Mouse (Mus musculus) kidney, adult 2 months (tissue): ENCODE data around the gene Mlx. TPM values are rescaled to one million over a fixed set of nuclear protein-coding genes. Genes with fewer than 3 reads are reported as not detected.
A peak's percentile ranks its signal among the peaks of the same experiment; 100 is the strongest.

Experiments used
- DNase-seq: peaks from one replicate; pipeline ENCODE4 v3.0.0; 2021
- H3K27ac ChIP-seq: fragments of 200-500 bp; 2 replicates; pipeline ENCODE4 v1.5.1; 2012; ENCODE audit warnings: low read depth, low read length, control low read depth, inconsistent platforms; ENCODE audit not compliant: insufficient read depth
- H3K27me3 ChIP-seq: fragments of 200-500 bp; replicated peaks from 2 replicates; pipeline ENCODE4 v1.6.1; 2012; ENCODE audit warnings: mild to moderate bottlenecking, moderate library complexity, low read length, inconsistent platforms; ENCODE audit not compliant: control insufficient read depth, insufficient read depth
- H3K36me3 ChIP-seq: fragments of 200-500 bp; 2 replicates; pipeline ENCODE4 v1.6.1; 2012; ENCODE audit warnings: mild to moderate bottlenecking, moderate library complexity, low read length, inconsistent platforms; ENCODE audit not compliant: control insufficient read depth, insufficient read depth
- H3K4me1 ChIP-seq: fragments of 200-500 bp; 2 replicates; pipeline ENCODE4 v1.6.1; 2011; ENCODE audit warnings: low read length; ENCODE audit not compliant: control insufficient read depth, insufficient read depth
- H3K4me3 ChIP-seq: fragments of 200-500 bp; 2 replicates; pipeline ENCODE4 v1.5.1; 2011; ENCODE audit warnings: mild to moderate bottlenecking, low read depth, low read length, control low read depth; ENCODE audit not compliant: insufficient read depth
- CTCF ChIP-seq: fragments of 200-500 bp; conservative IDR thresholded peaks from 2 replicates; pipeline ENCODE4 v1.5.1; 2011; ENCODE audit warnings: low read depth, mild to moderate bottlenecking, control low read depth, low read length, moderate library complexity, mixed read lengths; ENCODE audit not compliant: insufficient read depth, insufficient read length
- POLR2A ChIP-seq: fragments of 200-500 bp; IDR thresholded peaks from one replicate; pipeline ENCODE4 v1.6.1; 2011; ENCODE audit warnings: low read depth, low read length, control low read depth
- WGBS: fragments of 180-500 bp; shearing (Covaris S2); methylation state at CpG from one replicate; pipeline ENCODE4 v1.1.7; 2018; 5-methylcytosine and 5-hydroxymethylcytosine counted together
- polyA plus RNA-seq: library from polyadenylated mRNA; depleted of rRNA; stranded (reverse); fragments of >200 nt; gene quantifications from 2 replicates; pipeline ENCODE4 v1.2.3, GENCODE M21; 2012

Mlx gene
- polyA plus RNA-seq, 1 experiment = 56.9 TPM

GRCm38 (mm10) chr11:101084811-101085210 is 2.3 kb upstream of the Mlx start:
- no peak for DNase-seq
- Histone ChIP-seq H3K4me1 (peaks cover 32% of the 10 kb centered on the region), H3K27me3 (no peaks in the 10 kb centered on the region), H3K27ac (no peak overlapping the region), H3K36me3 (peaks cover 2% of the 10 kb centered on the region; the same call in 1 of the 2 replicates), H3K4me3 (no peak overlapping the region)
- WGBS = 96% methylated on average over 12 of the region's 12 CpGs
- TF ChIP-seq CTCF (no peak), POLR2A (no peak)

GRCm38 (mm10) chr11:101085617-101086322 is 1.3 kb upstream of the Mlx start:
- DNase-seq = peak; percentile 80
- H3K36me3 ChIP-seq = peaks cover 2% of the 10 kb centered on the region; the same call in 1 of the 2 replicates
- peak overlapping the region; percentile 74; the same call in 1 of the 2 replicates for H3K27ac ChIP-seq
- TF ChIP-seq CTCF = no peak
- H3K4me3 ChIP-seq = no peak overlapping the region
- no peaks in the 10 kb centered on the region for H3K27me3 ChIP-seq
- WGBS = 79% methylated on average over 18 of the region's 18 CpGs
- peaks cover 29% of the 10 kb centered on the region for H3K4me1 ChIP-seq

GRCm38 (mm10) chr11:101086323-101086674 is 778 bp upstream of the Mlx start:
- 52% methylated on average over 6 of the region's 6 CpGs for WGBS
- no peak for TF ChIP-seq POLR2A
- Histone ChIP-seq H3K27me3 (no peaks in the 10 kb centered on the region), H3K27ac (peak overlapping the region; percentile 74), H3K4me3 (no peak overlapping the region), H3K36me3 (peaks cover 2% of the 10 kb centered on the region; the same call in 1 of the 2 replicates), H3K4me1 (peaks cover 25% of the 10 kb centered on the region)
- DNase-seq = no peak

- H3K27me3 ChIP-seq = no peaks in the 10 kb centered on the region
- H3K27ac ChIP-seq = peak overlapping the region; percentile 54
- H3K4me3 ChIP-seq = peak overlapping the region; percentile 75
- H3K4me1 ChIP-seq = peaks cover 22% of the 10 kb centered on the region
- WGBS = 6% methylated on average over 8 of the region's 8 CpGs
- DNase-seq = peak; percentile 77
- TF ChIP-seq CTCF (no peak), POLR2A (no peak)
- H3K36me3 ChIP-seq = peaks cover 2% of the 10 kb centered on the region; the same call in 1 of the 2 replicates
Observed at GRCm38 (mm10) chr11:101087682-101088055, 592 bp downstream of the Mlx start.

GRCm38 (mm10) chr11:101089931-101090330 is 2.9 kb downstream of the Mlx start:
- no peaks in the 10 kb centered on the region for H3K27me3 ChIP-seq
- DNase-seq = peak; percentile 47
- peaks cover 15% of the 10 kb centered on the region for H3K4me1 ChIP-seq
- no peak overlapping the region for H3K4me3 ChIP-seq
- WGBS = 91% methylated on average over 1 of the region's 1 CpGs
- TF ChIP-seq POLR2A (no peak), CTCF (no peak)
- peaks cover 2% of the 10 kb centered on the region; the same call in 1 of the 2 replicates for H3K36me3 ChIP-seq
- no peak overlapping the region for H3K27ac ChIP-seq

DNA sequence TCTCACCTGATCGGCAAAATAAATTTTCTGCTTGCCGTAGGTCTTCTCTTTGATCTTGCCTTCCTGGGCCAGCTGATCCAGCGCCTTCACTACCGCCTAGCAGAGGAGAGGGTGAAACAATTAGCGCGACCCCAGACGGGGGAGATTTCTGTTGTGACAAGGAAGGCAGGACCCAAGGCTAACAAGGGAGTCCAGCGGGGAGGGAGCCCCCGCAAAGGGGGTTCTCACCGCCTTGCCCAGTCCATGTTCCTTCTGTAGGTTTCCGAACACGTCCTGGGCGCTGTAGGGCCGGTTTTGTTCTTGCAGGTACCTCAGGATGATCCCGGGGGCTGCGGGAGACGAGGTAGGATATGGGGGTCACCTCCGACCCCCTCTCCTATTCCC is 7.8 kb downstream of the Mlx start:
- 3% methylated on average over 18 of the region's 18 CpGs for WGBS
- no peak for DNase-seq
- H3K27ac ChIP-seq = no peak overlapping the region
- peak overlapping the region; percentile 54 for H3K4me3 ChIP-seq
- H3K36me3 ChIP-seq = no peaks in the 10 kb centered on the region; the same call in none of the 2 replicates
- no peaks in the 10 kb centered on the region for H3K27me3 ChIP-seq
- no peak for TF ChIP-seq POLR2A
- TF ChIP-seq CTCF = no peak
- H3K4me1 ChIP-seq = no peaks in the 10 kb centered on the region; the same call in 1 of the 2 replicates

DNA sequence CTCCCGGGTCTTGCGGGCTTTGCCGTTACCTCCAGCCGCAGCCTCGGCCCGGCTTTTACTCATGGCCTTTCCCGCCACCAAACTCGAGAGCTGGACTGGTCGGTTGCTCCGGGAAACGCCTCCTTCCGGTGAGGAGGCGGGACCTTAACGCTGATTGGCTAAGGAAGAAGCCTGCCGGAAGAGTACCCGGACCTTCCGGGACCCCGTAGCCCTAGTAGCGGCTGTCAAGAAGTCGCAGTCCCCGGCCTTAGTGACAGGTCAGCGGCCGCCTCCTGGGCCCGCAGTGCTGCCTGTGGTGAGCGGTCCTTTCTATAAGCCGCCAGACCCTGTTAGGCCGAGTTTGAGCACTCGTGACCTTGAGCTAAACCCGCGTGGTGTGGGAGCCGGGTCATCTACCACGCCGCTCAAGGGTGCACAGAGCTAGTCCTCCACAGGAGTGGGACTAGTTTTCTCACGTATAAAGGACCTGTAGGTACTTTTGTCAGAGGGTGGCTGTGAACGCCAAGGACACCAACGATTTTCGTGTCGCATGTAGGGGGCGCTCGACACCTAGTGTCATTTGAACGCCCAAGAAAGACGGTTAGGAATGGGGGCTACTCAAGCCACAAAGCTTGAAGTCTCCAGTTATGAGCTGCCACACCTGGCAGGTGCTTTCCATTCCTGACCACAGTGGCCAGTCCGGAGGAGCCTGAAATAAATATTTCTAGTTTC is 8.4 kb downstream of the Mlx start, which contains the start of gene Psmc3ip:
Gene Psmc3ip, minus strand, starts transcription at position 123 of the 711 bp plus-strand sequence.
- TF ChIP-seq CTCF (peak; percentile 87), POLR2A (peak; percentile 44)
- Histone ChIP-seq H3K27me3 (no peaks in the 10 kb centered on the region), H3K27ac (peak within 1 kb of the TSS; percentile 100), H3K4me1 (no peaks in the 10 kb centered on the region; the same call in 1 of the 2 replicates), H3K4me3 (peak within 1 kb of the TSS; percentile 94), H3K36me3 (no peaks in the 10 kb centered on the region; the same call in 1 of the 2 replicates)
- WGBS = under 1% methylated on average over 43 of the region's 43 CpGs
- DNase-seq = peak; percentile 98
